In genomic region chrX:107325697-107326381, GRCm38 (mm10) we compare ENCODE assay signal across 10 mouse cellular contexts.
DNase-seq lines count a peak whose midpoint lies in the region; ATAC-seq lines count a peak whose summit lies in the region.
"Had no signal": no experiment of that assay in that cellular context is flagged by ENCODE, and none has a peak within 500 bp of the region (broad histone marks: within the 10 kb centered on the region; RNA-seq: fewer than 3 reads in every experiment).

No protein-coding gene starts in this region.

- ATAC-seq in megakaryocyte, adult 5-6 weeks (ENCODE audit: poor library complexity, severe bottlenecking) = peak; percentile 60
- ATAC-seq: forebrain, embryonic 15.5 days had no signal

- DNase-seq in 416B (ENCODE audit: low read depth) = peak; percentile 14
- peak; percentile 75 for DNase-seq in CD4-positive, CD25-positive, alpha-beta regulatory T cell, adult 2 months (ENCODE audit: low read depth, low spot score)
- DNase-seq in spleen, postnatal 36 days (ENCODE audit: low spot score in 2 of 2) = peak; percentile 80 to 83
- no peak for DNase-seq in cerebellum, adult 9-11 months
- no peak for DNase-seq in cerebellum, adult 8-10 months
- no peak for DNase-seq in layer of hippocampus, postnatal 36 days
- DNase-seq: cerebellum, postnatal 14 days; kidney, adult 8-10 months had no signal

Comparison
In these comparisons a context has a peak if more than half of its experiments do, and no peak if none do; other contexts are left out.
1. DNase-seq: peak in 416B (single experiment), CD4-positive, CD25-positive, alpha-beta regulatory T cell, adult 2 months (single experiment) and spleen, postnatal 36 days (2 of 2); none in cerebellum, adult 9-11 months (single experiment), cerebellum, adult 8-10 months (single experiment) and layer of hippocampus, postnatal 36 days (0 of 2).